Mouse (Mus musculus): ENCODE measurements around the gene Gmds. TPM values are rescaled to one million over a fixed set of nuclear protein-coding genes. Genes with fewer than 3 reads are reported as not detected.

Gmds gene
- total and polyA plus RNA-seq, 2 experiments from 2014 or later, result 18.6 to 35.1 TPM

- no peaks in the 10 kb centered on the region for H3K4me1 ChIP-seq (ENCODE audit: insufficient read depth)
- H3K36me3 ChIP-seq (ENCODE audit: insufficient read depth), result no peaks in the 10 kb centered on the region
- H3K9ac ChIP-seq, result no peak overlapping the region
- H3K4me3 ChIP-seq (ENCODE audit: low read depth, low read length), result no peak overlapping the region
- DNase-seq, result no peak
- TF ChIP-seq CTCF (IDR thresholded peaks at IDR 0.05; ENCODE audit: low read depth), result no peak
- no peak overlapping the region for H3K27ac ChIP-seq (ENCODE audit: low read depth, low read length)
- ATAC-seq, result no peak
- H3K4me2 ChIP-seq (ENCODE audit: low read depth), result no peak overlapping the region
- 90% methylated on average over 3 of the region's 3 CpGs for WGBS
- H3K9me3 ChIP-seq (ENCODE audit: low read length), result no peaks in the 10 kb centered on the region
- H3K27me3 ChIP-seq (ENCODE audit: insufficient read depth, low read length), result no peaks in the 10 kb centered on the region
Observed at GRCm38 (mm10) chr13:31909031-31909430, 429.5 kb downstream of the Gmds start.

GRCm38 (mm10) chr13:31906514-31906913, 432.0 kb downstream of the Gmds start:
- no peak overlapping the region for H3K4me3 ChIP-seq (ENCODE audit: low read depth, low read length)
- WGBS, result 70% methylated on average over 1 of the region's 1 CpGs
- H3K4me2 ChIP-seq (ENCODE audit: low read depth), result no peak overlapping the region
- TF ChIP-seq CTCF (IDR thresholded peaks at IDR 0.05; ENCODE audit: low read depth), result no peak
- H3K9me3 ChIP-seq (ENCODE audit: low read length), result no peaks in the 10 kb centered on the region
- H3K27me3 ChIP-seq (ENCODE audit: insufficient read depth, low read length), result no peaks in the 10 kb centered on the region
- DNase-seq (no peak), ATAC-seq (no peak)
- no peak overlapping the region for H3K9ac ChIP-seq
- H3K4me1 ChIP-seq (ENCODE audit: insufficient read depth), result no peaks in the 10 kb centered on the region
- no peaks in the 10 kb centered on the region for H3K36me3 ChIP-seq (ENCODE audit: insufficient read depth)
- no peak overlapping the region for H3K27ac ChIP-seq (ENCODE audit: low read depth, low read length)

- WGBS, result 56% methylated on average over 3 of the region's 3 CpGs
- Histone ChIP-seq H3K4me3 (ENCODE audit: low read depth, low read length) (no peak overlapping the region), H3K36me3 (ENCODE audit: insufficient read depth) (no peaks in the 10 kb centered on the region), H3K9ac (no peak overlapping the region), H3K27ac (ENCODE audit: low read depth, low read length) (no peak overlapping the region), H3K9me3 (ENCODE audit: low read length) (no peaks in the 10 kb centered on the region), H3K27me3 (ENCODE audit: insufficient read depth, low read length) (no peaks in the 10 kb centered on the region), H3K4me1 (ENCODE audit: insufficient read depth) (no peaks in the 10 kb centered on the region), H3K4me2 (ENCODE audit: low read depth) (no peak overlapping the region)
- TF ChIP-seq CTCF (IDR thresholded peaks at IDR 0.05; ENCODE audit: low read depth), result no peak
- DNase-seq, result no peak
- no peak for ATAC-seq
Observed at GRCm38 (mm10) chr13:31900191-31900590, 438.3 kb downstream of the Gmds start.

- no peak overlapping the region for H3K4me3 ChIP-seq (ENCODE audit: low read depth, low read length)
- 86% methylated on average over 5 of the region's 5 CpGs for WGBS
- H3K4me1 ChIP-seq (ENCODE audit: insufficient read depth), result no peaks in the 10 kb centered on the region
- no peak overlapping the region for H3K27ac ChIP-seq (ENCODE audit: low read depth, low read length)
- ATAC-seq, result no peak
- H3K4me2 ChIP-seq (ENCODE audit: low read depth), result no peak overlapping the region
- no peaks in the 10 kb centered on the region for H3K36me3 ChIP-seq (ENCODE audit: insufficient read depth)
- no peaks in the 10 kb centered on the region for H3K9me3 ChIP-seq (ENCODE audit: low read length)
- H3K27me3 ChIP-seq (ENCODE audit: insufficient read depth, low read length), result no peaks in the 10 kb centered on the region
- DNase-seq, result no peak
- TF ChIP-seq CTCF (IDR thresholded peaks at IDR 0.05; ENCODE audit: low read depth), result no peak
- H3K9ac ChIP-seq, result no peak overlapping the region
Observed at GRCm38 (mm10) chr13:31899392-31899791, 439.1 kb downstream of the Gmds start.

GRCm38 (mm10) chr13:31897493-31897892, 441.0 kb downstream of the Gmds start:
- Histone ChIP-seq H3K4me3 (ENCODE audit: low read depth, low read length) (no peak overlapping the region), H3K36me3 (ENCODE audit: insufficient read depth) (no peaks in the 10 kb centered on the region), H3K27ac (ENCODE audit: low read depth, low read length) (no peak overlapping the region), H3K4me2 (ENCODE audit: low read depth) (no peak overlapping the region), H3K9me3 (ENCODE audit: low read length) (no peaks in the 10 kb centered on the region), H3K9ac (no peak overlapping the region), H3K27me3 (ENCODE audit: insufficient read depth, low read length) (no peaks in the 10 kb centered on the region), H3K4me1 (ENCODE audit: insufficient read depth) (no peaks in the 10 kb centered on the region)
- ATAC-seq (no peak), DNase-seq (no peak)
- no peak for TF ChIP-seq CTCF (IDR thresholded peaks at IDR 0.05; ENCODE audit: low read depth)
- WGBS, result 90% methylated on average over 4 of the region's 4 CpGs

- H3K4me3 ChIP-seq (ENCODE audit: low read depth, low read length), result no peak overlapping the region
- 78% methylated on average over 3 of the region's 3 CpGs for WGBS
- ATAC-seq, result no peak
- no peak overlapping the region for H3K4me2 ChIP-seq (ENCODE audit: low read depth)
- H3K36me3 ChIP-seq (ENCODE audit: insufficient read depth), result no peaks in the 10 kb centered on the region
- no peak overlapping the region for H3K9ac ChIP-seq
- DNase-seq, result no peak
- H3K27ac ChIP-seq (ENCODE audit: low read depth, low read length), result no peak overlapping the region
- H3K4me1 ChIP-seq (ENCODE audit: insufficient read depth), result no peaks in the 10 kb centered on the region
- H3K27me3 ChIP-seq (ENCODE audit: insufficient read depth, low read length), result no peaks in the 10 kb centered on the region
- no peak for TF ChIP-seq CTCF (IDR thresholded peaks at IDR 0.05; ENCODE audit: low read depth)
- no peaks in the 10 kb centered on the region for H3K9me3 ChIP-seq (ENCODE audit: low read length)
Observed at GRCm38 (mm10) chr13:31894511-31894910, 444.0 kb downstream of the Gmds start.

GRCm38 (mm10) chr13:31892913-31893514, 445.5 kb downstream of the Gmds start:
- DNase-seq (no peak), ATAC-seq (no peak)
- 91% methylated on average over 2 of the region's 2 CpGs for WGBS
- Histone ChIP-seq H3K9me3 (ENCODE audit: low read length) (no peaks in the 10 kb centered on the region), H3K4me3 (ENCODE audit: low read depth, low read length) (no peak overlapping the region), H3K36me3 (ENCODE audit: insufficient read depth) (no peaks in the 10 kb centered on the region), H3K4me2 (ENCODE audit: low read depth) (no peak overlapping the region), H3K9ac (no peak overlapping the region), H3K27me3 (ENCODE audit: insufficient read depth, low read length) (no peaks in the 10 kb centered on the region), H3K27ac (ENCODE audit: low read depth, low read length) (no peak overlapping the region), H3K4me1 (ENCODE audit: insufficient read depth) (no peaks in the 10 kb centered on the region)
- TF ChIP-seq CTCF (IDR thresholded peaks at IDR 0.05; ENCODE audit: low read depth), result no peak

Data from forebrain, postnatal 0 days (tissue).